Mouse (Mus musculus) heart, adult 10 weeks (tissue): Measurements from ENCODE around the gene Dapk2. TPM values are rescaled to one million over a fixed set of nuclear protein-coding genes. Genes with fewer than 3 reads are reported as not detected.

Experiments
- polyA plus RNA-seq: library from polyadenylated mRNA; stranded (reverse); fragments of 350-450 nt; fragmentation: Illumina TruSeq; extraction: RNeasy Lipid Tissue Mini Kit (QIAGEN cat#74804); gene quantifications from one replicate; pipeline ENCODE4 v1.2.3, GENCODE M21; 2014; ENCODE audit warnings: low read depth, low replicate concordance

Dapk2 gene
- 4.5 TPM for polyA plus RNA-seq

GRCm38 (mm10) chr9:66157958-66158830 is at the start of gene Dapk2:
Dapk2 (plus strand) TSS chr9:66158223.

GRCm38 (mm10) chr9:66126456-66127192 is 31.4 kb upstream of the Dapk2 start, which contains the start of the genes Snx1 and Ciao2a:
Snx1 (minus strand) TSS chr9:66126587.
Ciao2a (plus strand) TSS chr9:66126611.

Other genes with a start within 250 kb of the Dapk2 start
- 17.8 TPM for gene Trip4, start 249.4 kb upstream of the Dapk2 start, polyA plus RNA-seq
- 5.3 TPM for gene Csnk1g1, start 249.3 kb upstream of the Dapk2 start, polyA plus RNA-seq
- 152 TPM for gene Ppib, start 98.0 kb upstream of the Dapk2 start, polyA plus RNA-seq
- 0.24 TPM for gene Snx22, start 88.5 kb upstream of the Dapk2 start, polyA plus RNA-seq
- gene Snx1, start 31.6 kb upstream of the Dapk2 start, polyA plus RNA-seq: 34.2 TPM
- 67.7 TPM for gene Ciao2a, start 31.6 kb upstream of the Dapk2 start, polyA plus RNA-seq
- 21.7 TPM for gene Herc1, start 192.2 kb downstream of the Dapk2 start, polyA plus RNA-seq